Mouse (Mus musculus) heart, postnatal 25 days (tissue): ENCODE data around the gene Fam163a. TPM values are rescaled to one million over a fixed set of nuclear protein-coding genes. Genes with fewer than 3 reads are reported as not detected.
A peak's percentile ranks its signal among the peaks of the same experiment; 100 is the strongest.

Source experiments
- DNase-seq: peaks from one replicate; pipeline ENCODE4 v3.0.0; 2022; ENCODE audit warnings: low spot score
- intact Hi-C: fragments of 180-260 bp; cut with DNase I; formaldehyde crosslinking; loops from one replicate; pipeline ENCODE4 v1.15.1; 2025
- total RNA-seq, 2 experiments: library from RNA; stranded (reverse); gene quantifications; 2 replicates each; pipeline ENCODE4 v1.2.3; 2021

Gene Fam163a
- total RNA-seq, 2 experiments from 2014 or later, result 0.06 TPM; not detected in 1

- DNase-seq, result peak; percentile 98
- intact Hi-C loops, result loop anchor here (2.0 kb wide), 1 partner anchor 63 kb away; the partner anchor contains the start of gene Cep350
Measured at GRCm38 (mm10) chr1:156035930-156036737, 168.7 kb downstream of the Fam163a start, which contains the start of gene Tor1aip1. Gene Tor1aip1 (minus strand): TSS chr1:156036480.

- DNase-seq, result no peak
- intact Hi-C loops, result loop anchor here (2.0 kb wide), 1 partner anchor 63 kb away; the partner anchor contains the start of gene Cep350
Measured at GRCm38 (mm10) chr1:156035269-156035929, 169.4 kb downstream of the Fam163a start, which contains the start of gene Tor1aip2. Gene Tor1aip2 (plus strand): TSS chr1:156035403.

- no peak for DNase-seq
- intact Hi-C loops, result loop anchor here (2.0 kb wide), 1 partner anchor 62 kb away; the partner anchor contains the start of gene Cep350
Measured at GRCm38 (mm10) chr1:156034661-156035060, 170.2 kb downstream of the Fam163a start.

GRCm38 (mm10) chr1:156033921-156034320, 170.9 kb downstream of the Fam163a start:
- no peak for DNase-seq
- intact Hi-C loops, result loop anchor here (2.0 kb wide), 1 partner anchor 61 kb away; the partner anchor contains the start of gene Cep350

GRCm38 (mm10) chr1:156028340-156028975, 176.4 kb downstream of the Fam163a start:
- intact Hi-C loops, result no loop called here

GRCm38 (mm10) chr1:156027849-156028248, 177.0 kb downstream of the Fam163a start:
- intact Hi-C loops, result no loop called here
- no peak for DNase-seq

More at GRCm38 (mm10) chr1:156028340-156028975, 176.4 kb downstream of the Fam163a start:
- no peak for DNase-seq

Other genes with a start within 250 kb of the Fam163a start
- 10 to 100 TPM; 33.5 to 41.1 TPM for gene Cep350, start 231.8 kb downstream of the Fam163a start, total RNA-seq
- 10 to 100 TPM; 40.3 to 54.7 TPM for gene Tor1aip2, start 169.6 kb downstream of the Fam163a start, total RNA-seq
- 10 to 100 TPM; 73.0 to 76.3 TPM for gene Tor1aip1, start 168.5 kb downstream of the Fam163a start, total RNA-seq
- gene Tdrd5, start 98.6 kb upstream of the Fam163a start, total RNA-seq, result not detected
- not detected for gene Nphs2, start 105.7 kb upstream of the Fam163a start, total RNA-seq
- gene Gm2000, start 161.0 kb upstream of the Fam163a start, total RNA-seq, result 100 to 1,000 TPM; 384 to 421 TPM
- not detected for gene Axdnd1, start 216.1 kb upstream of the Fam163a start, total RNA-seq